Mouse (Mus musculus): Measurements from ENCODE around the gene Ap1g2.

DNA sequence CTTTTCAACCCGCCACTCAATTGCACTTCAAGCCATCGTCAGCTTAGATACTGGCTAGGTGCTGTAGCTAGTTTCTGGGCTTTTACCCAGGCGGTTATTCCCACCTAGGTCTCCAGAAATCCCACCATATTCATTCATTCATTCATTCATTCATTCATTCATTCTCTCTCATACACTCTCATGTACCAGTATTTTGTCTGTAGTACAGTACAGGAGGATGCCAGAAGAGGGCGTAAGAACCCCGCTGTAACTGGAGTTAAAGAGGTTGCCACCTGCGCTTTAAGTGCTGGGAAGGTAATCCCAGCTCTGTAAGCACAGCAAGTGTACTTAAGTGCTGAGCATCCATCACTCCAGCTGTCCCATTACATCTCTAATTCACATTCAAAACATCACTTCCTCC is 12.5 kb downstream of the Ap1g2 start:
- no peak for TF ChIP-seq POLR2A (IDR thresholded peaks at IDR 0.05; ENCODE audit: extremely low read depth, insufficient read depth, low read length)
- no peak for TF ChIP-seq CTCF (IDR thresholded peaks at IDR 0.05; ENCODE audit: extremely low read depth, insufficient read depth, low read length)
